In the genomic region with DNA sequence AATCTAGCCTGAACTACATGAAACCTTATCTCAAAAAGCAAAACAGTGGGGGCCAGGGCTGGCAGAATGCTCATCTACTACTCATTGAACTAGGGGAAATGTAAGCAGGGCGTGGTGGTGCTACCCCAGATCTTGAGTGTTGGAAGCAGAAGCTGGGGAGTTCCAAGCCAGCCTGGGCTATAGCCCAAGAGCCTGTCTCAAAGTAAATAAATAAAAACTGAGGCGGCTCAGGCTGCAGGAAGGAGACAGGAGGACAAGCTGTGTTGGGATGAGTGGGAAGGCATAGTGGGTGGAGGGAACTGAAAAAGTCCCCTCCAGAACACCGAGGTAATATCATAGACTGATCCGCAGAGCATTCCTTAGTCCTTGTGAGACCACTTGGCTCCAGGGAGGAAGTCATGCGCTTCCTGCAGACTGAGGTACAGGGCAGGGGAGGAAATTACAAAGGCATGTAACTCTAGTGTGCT, we compare ENCODE assay signal across 10 mouse cellular contexts. TPM values are rescaled to one million over a fixed set of nuclear protein-coding genes. Genes with fewer than 3 reads are reported as not detected.
DNase-seq lines count a peak whose midpoint lies in the region; ATAC-seq and TF ChIP-seq lines count a peak whose summit lies in the region.
"Had no signal": no experiment of that assay in that cellular context is flagged by ENCODE, and none has a peak within 500 bp of the region (broad histone marks: within the 10 kb centered on the region; RNA-seq: fewer than 3 reads in every experiment).

No protein-coding gene starts in this region.

- H3K27ac ChIP-seq in heart, embryonic 11.5 days (ENCODE audit: low read depth, low read length) = peak overlapping the region; percentile 37; the same call in 1 of the 2 replicates
- H3K27ac ChIP-seq in kidney, postnatal 0 days = peak overlapping the region; percentile 65
- no peak overlapping the region for H3K27ac ChIP-seq in cerebellum, adult 2 months (ENCODE audit: insufficient read depth, low read length)
- H3K27ac ChIP-seq: limb, embryonic 12.5 days had no signal

- no peak for TF ChIP-seq CTCF in kidney, postnatal 0 days (IDR thresholded peaks at IDR 0.05; ENCODE audit: low read depth)
- TF ChIP-seq CTCF in cerebellum, adult 2 months (IDR thresholded peaks at IDR 0.05; ENCODE audit: borderline replicate concordance, insufficient read depth, low read depth, low read length) = no peak

- H3K27me3 ChIP-seq in heart, embryonic 11.5 days (ENCODE audit: control insufficient read depth, insufficient read depth, low read length) = peaks cover 27% of the 10 kb centered on the region
- H3K27me3 ChIP-seq in kidney, postnatal 0 days (ENCODE audit: insufficient read depth, low read length) = peaks cover 8% of the 10 kb centered on the region; the same call in 1 of the 2 replicates
- H3K27me3 ChIP-seq in cerebellum, adult 2 months (ENCODE audit: control insufficient read depth, insufficient read depth, low read length) = peaks cover 2% of the 10 kb centered on the region; the same call in 1 of the 2 replicates

- H3K4me1 ChIP-seq in heart, embryonic 11.5 days (ENCODE audit: control insufficient read depth, insufficient read depth, low read length) = peaks cover 11% of the 10 kb centered on the region
- peaks cover 13% of the 10 kb centered on the region; the same call in 1 of the 2 replicates for H3K4me1 ChIP-seq in kidney, postnatal 0 days (replicated peaks; ENCODE audit: insufficient read depth, low read length)
- H3K4me1 ChIP-seq in cerebellum, adult 2 months (ENCODE audit: control insufficient read depth, insufficient read depth, low read length) = no peaks in the 10 kb centered on the region

- H3K4me3 ChIP-seq in heart, embryonic 11.5 days (ENCODE audit: low read depth, low read length) = no peak overlapping the region
- H3K4me3 ChIP-seq in kidney, postnatal 0 days (replicated peaks; ENCODE audit: low read depth, low read length) = no peak overlapping the region
- no peak overlapping the region for H3K4me3 ChIP-seq in cerebellum, adult 2 months (replicated peaks; ENCODE audit: insufficient read depth, low read depth, low read length)
- H3K4me3 ChIP-seq: limb, embryonic 12.5 days had no signal

- H3K36me3 ChIP-seq in heart, embryonic 11.5 days (ENCODE audit: control insufficient read depth, insufficient read depth, low read length) = peaks cover 15% of the 10 kb centered on the region
- peaks cover 14% of the 10 kb centered on the region; the same call in 1 of the 2 replicates for H3K36me3 ChIP-seq in kidney, postnatal 0 days (ENCODE audit: insufficient read depth, low read length)

- peak; percentile 42 for DNase-seq in adrenal gland, adult 2 months
- DNase-seq in adrenal gland, adult 8-10 months = no peak
- DNase-seq in kidney, postnatal 0 days (ENCODE audit: low spot score) = no peak
- DNase-seq in lung, postnatal 10 days = peak; percentile 83
- no peak for DNase-seq in cerebellum, adult 2 months
- DNase-seq in gastrocnemius, postnatal 4 days (ENCODE audit: low spot score in 2 of 2) = no peak
- no peak for DNase-seq in cerebellum, adult 9-10 months
- DNase-seq: thymus, postnatal 4 days had no signal

- no peak overlapping the region for H3K9ac ChIP-seq in heart, embryonic 11.5 days (ENCODE audit: low read depth, low read length)
- no peak overlapping the region for H3K9ac ChIP-seq in kidney, postnatal 0 days (ENCODE audit: low read depth, low read length)
- H3K9ac ChIP-seq: limb, embryonic 12.5 days had no signal

- TF ChIP-seq POLR2A in cerebellum, adult 2 months (IDR thresholded peaks at IDR 0.05; ENCODE audit: borderline replicate concordance, insufficient read depth, low read length) = no peak

- 0 out of 2 replicates have a peak, but pooled peaks have one; percentile 6 for ATAC-seq in heart, embryonic 11.5 days (replicated peaks; ENCODE audit: insufficient number of reproducible peaks, low FRiP score, low TSS enrichment)
- no peak for ATAC-seq in kidney, postnatal 0 days (replicated peaks; ENCODE audit: low FRiP score, low read depth)

- H3K9me3 ChIP-seq in heart, embryonic 11.5 days (replicated peaks; ENCODE audit: control insufficient read depth, low read length) = no peaks in the 10 kb centered on the region
- H3K9me3 ChIP-seq in kidney, postnatal 0 days (replicated peaks; ENCODE audit: low read length) = no peaks in the 10 kb centered on the region
- H3K9me3 ChIP-seq: limb, embryonic 12.5 days had no signal

- no peak overlapping the region for H3K4me2 ChIP-seq in heart, embryonic 11.5 days
- no peak overlapping the region for H3K4me2 ChIP-seq in kidney, postnatal 0 days (ENCODE audit: low read length)
- H3K4me2 ChIP-seq: limb, embryonic 12.5 days had no signal

- WGBS in heart, embryonic 11.5 days (ENCODE audit: insufficient replicate concordance) = 54% methylated on average over 5 of the region's 5 CpGs
- WGBS in kidney, postnatal 0 days = 32% methylated on average over 5 of the region's 5 CpGs
- WGBS in cerebellum, adult 2 months = 69% methylated on average over 5 of the region's 5 CpGs

RNA-seq across cellular contexts. Expression of gene Icam1, which starts 3.9 kb away (rescaled TPM):
- 10 to 100 TPM; 10.8 to 19.1 TPM for total RNA-seq in adrenal gland, adult 2 months (2021)
- polyA plus RNA-seq in adrenal gland, adult 2 months (2012; rRNA removed) = 7.5 and 8.3 TPM in 2 replicates
- total RNA-seq in adrenal gland, adult 8-10 months (2022) = 10 to 100 TPM; 14.9 to 33.1 (median 22.2) TPM
- 8.1 and 8.5 TPM in 2 replicates for polyA plus RNA-seq in heart, embryonic 11.5 days (2014; fragmentation: Nextera tagmentation; extraction: Ambion mirVana)
- polyA plus RNA-seq in kidney, postnatal 0 days (2015; fragmentation: Nextera tagmentation; extraction: Ambion mirVana) = 12.3 and 13.4 TPM in 2 replicates
- polyA plus RNA-seq in cerebellum, adult 2 months (2012; rRNA removed) = 1.4 and 1.6 TPM in 2 replicates
- total RNA-seq in gastrocnemius, postnatal 4 days (2021) = 1 to 10 TPM; 5.4 to 6.7 TPM

RNA-seq across cellular contexts. Expression of gene Mrpl4, which starts 9.3 kb away (rescaled TPM):
- 100 to 1,000 TPM; 120 to 130 TPM for total RNA-seq in adrenal gland, adult 2 months (2021)
- 245 and 270 TPM in 2 replicates for polyA plus RNA-seq in adrenal gland, adult 2 months (2012; rRNA removed)
- total RNA-seq in adrenal gland, adult 8-10 months (2022) = 100 to 1,000 TPM; 124 to 131 (median 129) TPM
- 140 and 147 TPM in 2 replicates for polyA plus RNA-seq in heart, embryonic 11.5 days (2014; fragmentation: Nextera tagmentation; extraction: Ambion mirVana)
- polyA plus RNA-seq in kidney, postnatal 0 days (2015; fragmentation: Nextera tagmentation; extraction: Ambion mirVana) = 155 and 158 TPM in 2 replicates
- 135 and 139 TPM in 2 replicates for polyA plus RNA-seq in cerebellum, adult 2 months (2012; rRNA removed)
- 10 to 100 TPM; 42.7 to 49.2 TPM for total RNA-seq in gastrocnemius, postnatal 4 days (2021)

RNA-seq across cellular contexts. Expression of gene Icam4, which starts 17.3 kb away (rescaled TPM):
- 1 to 10 TPM; 1.1 to 5.1 TPM for total RNA-seq in adrenal gland, adult 2 months (2021)
- polyA plus RNA-seq in adrenal gland, adult 2 months (2012; rRNA removed) = 1.9 and 2.7 TPM in 2 replicates
- total RNA-seq in adrenal gland, adult 8-10 months (2022) = 1 to 10 TPM; 1.6 to 7.8 (median 5.4) TPM
- polyA plus RNA-seq in heart, embryonic 11.5 days (2014; fragmentation: Nextera tagmentation; extraction: Ambion mirVana) = 18.9 and 25.4 TPM in 2 replicates
- polyA plus RNA-seq in kidney, postnatal 0 days (2015; fragmentation: Nextera tagmentation; extraction: Ambion mirVana) = 0.26 and 0.50 TPM in 2 replicates
- 0.32 and 0.65 TPM in 2 replicates for polyA plus RNA-seq in cerebellum, adult 2 months (2012; rRNA removed)
- total RNA-seq in gastrocnemius, postnatal 4 days (2021) = not detected

RNA-seq across cellular contexts. Expression of gene Icam5, which starts 20.0 kb away (rescaled TPM):
- under 1 TPM; 0.17 to 0.31 TPM for total RNA-seq in adrenal gland, adult 2 months (2021)
- polyA plus RNA-seq in adrenal gland, adult 2 months (2012; rRNA removed) = 0.41 and 0.48 TPM in 2 replicates
- under 1 TPM; 0.23 to 0.94 (median 0.50) TPM for total RNA-seq in adrenal gland, adult 8-10 months (2022)
- not detected in 2 replicates for polyA plus RNA-seq in heart, embryonic 11.5 days (2014; fragmentation: Nextera tagmentation; extraction: Ambion mirVana)
- 0.21 and 0.27 TPM in 2 replicates for polyA plus RNA-seq in kidney, postnatal 0 days (2015; fragmentation: Nextera tagmentation; extraction: Ambion mirVana)
- polyA plus RNA-seq in cerebellum, adult 2 months (2012; rRNA removed) = 1.6 and 2.5 TPM in 2 replicates
- under 1 TPM in 1 of 2 experiments, not detected in 1; 0.08 TPM for total RNA-seq in gastrocnemius, postnatal 4 days (2021)
- polyA plus RNA-seq: limb, embryonic 12.5 days had no signal

RNA-seq across cellular contexts. Expression of gene S1pr2, which starts 35.3 kb away (rescaled TPM):
- 10 to 100 TPM; 20.4 to 26.6 TPM for total RNA-seq in adrenal gland, adult 2 months (2021)
- polyA plus RNA-seq in adrenal gland, adult 2 months (2012; rRNA removed) = 14.8 and 15.7 TPM in 2 replicates
- 10 to 100 TPM; 18.8 to 36.9 (median 26.6) TPM for total RNA-seq in adrenal gland, adult 8-10 months (2022)
- polyA plus RNA-seq in heart, embryonic 11.5 days (2014; fragmentation: Nextera tagmentation; extraction: Ambion mirVana) = 24.6 and 26.5 TPM in 2 replicates
- polyA plus RNA-seq in kidney, postnatal 0 days (2015; fragmentation: Nextera tagmentation; extraction: Ambion mirVana) = 21.3 and 23.3 TPM in 2 replicates
- 1.8 and 1.9 TPM in 2 replicates for polyA plus RNA-seq in cerebellum, adult 2 months (2012; rRNA removed)
- 10 to 100 TPM; 19.8 to 20.2 TPM for total RNA-seq in gastrocnemius, postnatal 4 days (2021)

Comparison
In these comparisons a context has a peak if more than half of its experiments do, and no peak if none do; other contexts are left out.
1. DNase-seq: peak in adrenal gland, adult 2 months (single experiment) and lung, postnatal 10 days (single experiment); none in adrenal gland, adult 8-10 months (single experiment), kidney, postnatal 0 days (single experiment), cerebellum, adult 2 months (0 of 2), gastrocnemius, postnatal 4 days (0 of 2) and cerebellum, adult 9-10 months (single experiment).